Mouse (Mus musculus) forebrain, embryonic 12.5 days (tissue): ENCODE data around the gene Gpatch8. TPM values are rescaled to one million over a fixed set of nuclear protein-coding genes. Genes with fewer than 3 reads are reported as not detected.

ENCODE experiments used
- ATAC-seq: fragments of 200-750 bp; cut with Nextera tagmentation; 2 replicates; pipeline ENCODE4 v1.8.0; 2017; ENCODE audit warnings: moderate TSS enrichment; ENCODE audit not compliant: low FRiP score
- H3K27ac ChIP-seq: fragments of 300-500 bp; sonication (generic); 2 replicates; pipeline ENCODE4 v1.5.1; 2016; ENCODE audit warnings: mild to moderate bottlenecking
- H3K27me3 ChIP-seq: fragments of 300-500 bp; sonication (generic); 2 replicates; pipeline ENCODE4 v1.6.1; 2016; ENCODE audit warnings: mild to moderate bottlenecking
- H3K36me3 ChIP-seq: fragments of 300-500 bp; sonication (generic); replicated peaks from 2 replicates; pipeline ENCODE4 v1.6.1; 2016; ENCODE audit warnings: mild to moderate bottlenecking
- H3K4me1 ChIP-seq: fragments of 300-500 bp; sonication (generic); 2 replicates; pipeline ENCODE4 v1.6.1; 2016
- H3K4me2 ChIP-seq: fragments of 300-500 bp; sonication (generic); 2 replicates; pipeline ENCODE4 v1.6.1; 2016; ENCODE audit warnings: mild to moderate bottlenecking, moderate library complexity
- H3K4me3 ChIP-seq: fragments of 300-500 bp; sonication (generic); replicated peaks from 2 replicates; pipeline ENCODE4 v1.5.1; 2016; ENCODE audit warnings: mild to moderate bottlenecking
- H3K9ac ChIP-seq: fragments of 300-500 bp; sonication (generic); 2 replicates; pipeline ENCODE4 v1.6.1; 2016; ENCODE audit warnings: mild to moderate bottlenecking
- H3K9me3 ChIP-seq: fragments of 300-500 bp; sonication (generic); 2 replicates; pipeline ENCODE4 v1.6.1; 2016
- WGBS: fragments of 180-500 bp; shearing (Covaris S2); methylation state at CpG from one replicate; pipeline ENCODE4 v1.1.7; 2016; 5-methylcytosine and 5-hydroxymethylcytosine counted together
- polyA plus RNA-seq: library from polyadenylated mRNA; unstranded; fragments of >200 nt; fragmentation: Nextera tagmentation; extraction: Ambion mirVana; gene quantifications from 2 replicates; pipeline ENCODE4 v1.2.1, GENCODE M21; 2016

Gpatch8 gene
- polyA plus RNA-seq, 1 experiment from 2014 or later = 67.9 TPM

- Histone ChIP-seq H3K4me1 (peaks cover 50% of the 10 kb centered on the region), H3K36me3 (peaks cover 52% of the 10 kb centered on the region), H3K9me3 (no peaks in the 10 kb centered on the region), H3K27me3 (peaks cover 25% of the 10 kb centered on the region), H3K27ac (no peak overlapping the region), H3K4me3 (no peak overlapping the region), H3K4me2 (no peak overlapping the region), H3K9ac (no peak overlapping the region)
- WGBS = 74% methylated on average over 12 of the region's 12 CpGs
- no peak for ATAC-seq
Observed at GRCm38 (mm10) chr11:102443740-102444139, 112.5 kb downstream of the Gpatch8 start.

- ATAC-seq = no peak
Observed at GRCm38 (mm10) chr11:102442089-102442488, 114.1 kb downstream of the Gpatch8 start.

GRCm38 (mm10) chr11:102441434-102441833, 114.8 kb downstream of the Gpatch8 start:
- 87% methylated on average over 3 of the region's 3 CpGs for WGBS
- H3K36me3 ChIP-seq = peaks cover 73% of the 10 kb centered on the region
- H3K27me3 ChIP-seq = peaks cover 22% of the 10 kb centered on the region
- no peak for ATAC-seq
- H3K27ac ChIP-seq = no peak overlapping the region
- peaks cover 55% of the 10 kb centered on the region for H3K4me1 ChIP-seq
- H3K4me2 ChIP-seq = no peak overlapping the region
- H3K9ac ChIP-seq = no peak overlapping the region
- H3K9me3 ChIP-seq = no peaks in the 10 kb centered on the region
- H3K4me3 ChIP-seq = no peak overlapping the region

More at GRCm38 (mm10) chr11:102442089-102442488, 114.1 kb downstream of the Gpatch8 start:
- no peaks in the 10 kb centered on the region for H3K9me3 ChIP-seq
- no peak overlapping the region for H3K4me2 ChIP-seq
- peaks cover 66% of the 10 kb centered on the region for H3K36me3 ChIP-seq
- no peak overlapping the region for H3K27ac ChIP-seq
- no peak overlapping the region for H3K4me3 ChIP-seq
- peaks cover 22% of the 10 kb centered on the region for H3K27me3 ChIP-seq
- peaks cover 55% of the 10 kb centered on the region for H3K4me1 ChIP-seq
- 91% methylated on average over 6 of the region's 6 CpGs for WGBS
- H3K9ac ChIP-seq = no peak overlapping the region

GRCm38 (mm10) chr11:102440255-102440654, 115.9 kb downstream of the Gpatch8 start:
- no peak for ATAC-seq
- Histone ChIP-seq H3K4me1 (peaks cover 44% of the 10 kb centered on the region), H3K36me3 (peaks cover 84% of the 10 kb centered on the region), H3K4me2 (no peak overlapping the region), H3K27ac (no peak overlapping the region), H3K27me3 (peaks cover 22% of the 10 kb centered on the region), H3K9me3 (no peaks in the 10 kb centered on the region), H3K4me3 (no peak overlapping the region), H3K9ac (no peak overlapping the region)
- 92% methylated on average over 8 of the region's 8 CpGs for WGBS

GRCm38 (mm10) chr11:102439093-102440082, 116.8 kb downstream of the Gpatch8 start:
- Histone ChIP-seq H3K9me3 (no peaks in the 10 kb centered on the region), H3K36me3 (peaks cover 92% of the 10 kb centered on the region), H3K27ac (0 out of 2 replicates have a peak overlapping the region, but pooled peaks have one; percentile 63), H3K27me3 (peaks cover 22% of the 10 kb centered on the region), H3K4me2 (no peak overlapping the region), H3K4me3 (no peak overlapping the region), H3K9ac (no peak overlapping the region), H3K4me1 (peaks cover 35% of the 10 kb centered on the region)
- ATAC-seq = no peak
- WGBS = 83% methylated on average over 14 of the region's 14 CpGs

- Histone ChIP-seq H3K36me3 (peaks cover 86% of the 10 kb centered on the region), H3K27ac (peak overlapping the region; percentile 63; the same call in 1 of the 2 replicates), H3K9me3 (no peaks in the 10 kb centered on the region), H3K4me2 (peak overlapping the region; percentile 63), H3K9ac (peak overlapping the region; percentile 65), H3K4me3 (peak overlapping the region; percentile 37), H3K27me3 (peaks cover 22% of the 10 kb centered on the region), H3K4me1 (peaks cover 26% of the 10 kb centered on the region)
- ATAC-seq = peak; percentile 44
- 7% methylated on average over 77 of the region's 77 CpGs for WGBS
Observed at GRCm38 (mm10) chr11:102438212-102439092, 117.7 kb downstream of the Gpatch8 start.

- peaks cover 25% of the 10 kb centered on the region for H3K4me1 ChIP-seq
- H3K9me3 ChIP-seq = no peaks in the 10 kb centered on the region
- peaks cover 83% of the 10 kb centered on the region for H3K36me3 ChIP-seq
- peak overlapping the region; percentile 37 for H3K4me3 ChIP-seq
- ATAC-seq = peak; percentile 56
- peak overlapping the region; percentile 63 for H3K4me2 ChIP-seq
- peak overlapping the region; percentile 63 for H3K27ac ChIP-seq
- 4% methylated on average over 86 of the region's 87 CpGs for WGBS
- peak overlapping the region; percentile 65 for H3K9ac ChIP-seq
- peaks cover 22% of the 10 kb centered on the region for H3K27me3 ChIP-seq
Observed at GRCm38 (mm10) chr11:102437120-102438061, 118.8 kb downstream of the Gpatch8 start.

- Histone ChIP-seq H3K9ac (0 out of 2 replicates have a peak overlapping the region, but pooled peaks have one; percentile 65), H3K4me3 (no peak overlapping the region), H3K4me2 (no peak overlapping the region), H3K27me3 (peaks cover 22% of the 10 kb centered on the region), H3K9me3 (no peaks in the 10 kb centered on the region), H3K36me3 (peaks cover 73% of the 10 kb centered on the region), H3K27ac (no peak overlapping the region), H3K4me1 (peaks cover 29% of the 10 kb centered on the region)
- no peak for ATAC-seq
- WGBS = 80% methylated on average over 10 of the region's 10 CpGs
Observed at GRCm38 (mm10) chr11:102436471-102436790, 119.8 kb downstream of the Gpatch8 start.

- Histone ChIP-seq H3K4me3 (no peak overlapping the region), H3K4me2 (no peak overlapping the region), H3K27ac (no peak overlapping the region), H3K9me3 (no peaks in the 10 kb centered on the region), H3K27me3 (peaks cover 22% of the 10 kb centered on the region), H3K9ac (no peak overlapping the region), H3K4me1 (peaks cover 29% of the 10 kb centered on the region), H3K36me3 (peaks cover 68% of the 10 kb centered on the region)
- ATAC-seq = no peak
- WGBS = 94% methylated on average over 18 of the region's 18 CpGs
Observed at GRCm38 (mm10) chr11:102435754-102436470, 120.3 kb downstream of the Gpatch8 start.

GRCm38 (mm10) chr11:102434816-102435705, 121.1 kb downstream of the Gpatch8 start:
- Histone ChIP-seq H3K27ac (no peak overlapping the region), H3K4me2 (no peak overlapping the region), H3K27me3 (peaks cover 20% of the 10 kb centered on the region), H3K9ac (no peak overlapping the region), H3K36me3 (peaks cover 59% of the 10 kb centered on the region), H3K9me3 (no peaks in the 10 kb centered on the region), H3K4me3 (no peak overlapping the region), H3K4me1 (peaks cover 36% of the 10 kb centered on the region)
- WGBS = 90% methylated on average over 11 of the region's 11 CpGs
- ATAC-seq = no peak
